8 mouse cellular contexts compared by ENCODE assay signal in the genomic region with DNA sequence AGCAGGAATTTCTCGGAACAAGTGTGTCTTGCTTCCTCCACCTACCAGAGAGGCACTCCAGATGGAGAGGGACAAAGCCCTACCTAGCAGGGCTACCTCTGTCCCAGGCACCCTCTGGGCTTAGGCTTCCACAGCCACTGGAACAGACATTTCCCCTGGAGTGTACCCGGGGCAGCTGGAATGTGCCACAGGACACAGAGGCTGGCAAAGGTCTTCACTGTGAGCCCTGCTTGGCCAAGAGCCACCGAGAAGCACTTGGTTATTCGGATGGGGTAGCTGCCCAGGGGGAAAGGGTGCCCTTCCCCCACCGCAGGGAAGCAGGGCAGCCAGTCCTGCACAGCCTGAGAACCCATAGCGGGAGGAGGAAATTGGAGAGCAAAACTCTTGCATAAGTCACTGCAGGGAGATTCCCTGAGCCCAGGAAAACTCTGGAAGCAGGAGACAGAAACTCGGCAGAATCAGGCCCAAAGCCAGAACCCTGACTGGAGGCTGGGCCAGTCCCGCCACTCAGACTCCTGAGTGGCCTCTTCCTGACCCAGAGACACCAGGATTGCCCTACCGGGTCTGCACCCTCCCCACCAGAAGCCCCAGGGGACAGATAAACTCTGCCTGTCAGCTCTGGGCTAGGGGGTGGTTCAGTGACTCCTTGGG. TPM values are rescaled to one million over a fixed set of nuclear protein-coding genes. Genes with fewer than 3 reads are reported as not detected.
DNase-seq lines count a peak whose midpoint lies in the region; ATAC-seq and TF ChIP-seq lines count a peak whose summit lies in the region.

No protein-coding gene starts in this region.

- TF ChIP-seq CTCF in gastrocnemius, adult 2 months (IDR thresholded peaks at IDR 0.05) = no peak
- no peak for TF ChIP-seq CTCF in lung, adult 2 months (IDR thresholded peaks at IDR 0.05; ENCODE audit: insufficient read depth, low read length)

- H3K4me1 ChIP-seq in lung, adult 2 months (ENCODE audit: control insufficient read depth, insufficient read depth, low read length) = peaks cover 4% of the 10 kb centered on the region; the same call in 1 of the 2 replicates

- peak overlapping the region; percentile 34 for H3K4me3 ChIP-seq in gastrocnemius, adult 2 months
- H3K4me3 ChIP-seq in lung, adult 2 months (replicated peaks; ENCODE audit: extremely low read depth, low read depth, low read length) = no peak overlapping the region

- intact Hi-C loops in gastrocnemius, adult 2 months (cut with DNase I) = loop anchor here (5.0 kb wide), 1 partner anchor 36 kb away; no protein-coding TSS in a partner anchor

- peak overlapping the region; percentile 83 for H3K27ac ChIP-seq in gastrocnemius, adult 2 months

- WGBS in lung, adult 2 months = 22% methylated on average over 9 of the region's 9 CpGs

- no peak for TF ChIP-seq POLR2A in lung, adult 2 months (IDR thresholded peaks at IDR 0.05; ENCODE audit: borderline replicate concordance, extremely low read depth, low read depth, low read length)

- peak; percentile 11 to 30 for DNase-seq in left cerebral cortex, adult 18-20 months (ENCODE audit: low spot score in 2 of 2)
- DNase-seq in left cerebral cortex, adult 11 months (ENCODE audit: low spot score) = no peak
- DNase-seq in cerebellum, adult 18-20 months = peak; percentile 31 to 44
- peak; percentile 86 for DNase-seq in gastrocnemius, adult 2 months
- peak; percentile 90 to 92 for DNase-seq in kidney, adult 8-10 months
- DNase-seq in lung, adult 2 months = peak; percentile 49
- no peak for DNase-seq in testis, postnatal 14 days (ENCODE audit: low spot score)

- ATAC-seq in megakaryocyte, adult 5-6 weeks (ENCODE audit: poor library complexity, severe bottlenecking) = no peak

RNA-seq across cellular contexts. Expression of a gene that starts 12.5 kb away (rescaled TPM):
- total RNA-seq in left cerebral cortex, adult 18-20 months (2021) = 10 to 100 TPM; 10.0 to 11.0 TPM
- total RNA-seq in gastrocnemius, adult 2 months (2021) = 10 to 100 TPM; 10.3 to 42.2 TPM
- 5.4 and 5.5 TPM in 2 replicates for polyA plus RNA-seq in lung, adult 2 months (2012; rRNA removed)
- total RNA-seq in megakaryocyte, adult 5-6 weeks (2015) = 0.09 TPM in 1 of 2 replicates, not detected in the other
- total RNA-seq in megakaryocyte, adult 5-6 weeks (2017) = 0.16 TPM in 1 of 2 replicates, not detected in the other

Comparison
In these comparisons a context has a peak if more than half of its experiments do, and no peak if none do; other contexts are left out.
1. DNase-seq: peak in left cerebral cortex, adult 18-20 months (2 of 2), cerebellum, adult 18-20 months (2 of 2), gastrocnemius, adult 2 months (single experiment), kidney, adult 8-10 months (2 of 2) and lung, adult 2 months (single experiment); none in left cerebral cortex, adult 11 months (single experiment) and testis, postnatal 14 days (single experiment).
2. RNA of a gene that starts 12.5 kb away (total RNA-seq): 10.3 to 42.2 TPM in gastrocnemius, adult 2 months and 10.0 to 11.0 TPM in left cerebral cortex, adult 18-20 months; 0.09 to 0.16 TPM in megakaryocyte, adult 5-6 weeks; every median in the first group is over 4 times any median in the second.